Mouse (Mus musculus) neural tube, embryonic 11.5 days (tissue): Measurements from ENCODE around the gene Pmm1. TPM values are rescaled to one million over a fixed set of nuclear protein-coding genes. Genes with fewer than 3 reads are reported as not detected.

Experiments
- ATAC-seq: fragments of 200-750 bp; cut with Nextera tagmentation; 2 replicates; pipeline ENCODE4 v1.8.0; 2017; ENCODE audit warnings: moderate number of reproducible peaks, mild to moderate bottlenecking, moderate TSS enrichment, moderate library complexity; ENCODE audit not compliant: insufficient read depth, low FRiP score, low TSS enrichment
- DNase-seq: peaks from one replicate; pipeline ENCODE4 v3.0.0-alpha.2; 2015; ENCODE audit warnings: low spot score
- H3K27ac ChIP-seq: fragments of 300-500 bp; sonication (generic); 2 replicates; pipeline ENCODE4 v1.5.1; 2014; ENCODE audit warnings: low read depth, mild to moderate bottlenecking, low read length
- H3K27me3 ChIP-seq: fragments of 300-500 bp; sonication (generic); 2 replicates; pipeline ENCODE4 v1.6.1; 2014; ENCODE audit warnings: mild to moderate bottlenecking, low read length, mixed read lengths; ENCODE audit not compliant: control insufficient read depth, insufficient read depth
- H3K36me3 ChIP-seq: fragments of 300-500 bp; sonication (generic); 2 replicates; pipeline ENCODE4 v1.6.1; 2014; ENCODE audit warnings: mild to moderate bottlenecking, low read length, moderate library complexity, mixed read lengths; ENCODE audit not compliant: control insufficient read depth, insufficient read depth
- H3K4me1 ChIP-seq: fragments of 300-500 bp; sonication (generic); 2 replicates; pipeline ENCODE4 v1.6.1; 2014; ENCODE audit warnings: low read length, mixed read lengths; ENCODE audit not compliant: control insufficient read depth, insufficient read depth
- H3K4me2 ChIP-seq: fragments of 300-500 bp; sonication (generic); 2 replicates; pipeline ENCODE4 v1.6.1; 2014; ENCODE audit warnings: low read depth, mild to moderate bottlenecking, moderate library complexity
- H3K4me3 ChIP-seq: fragments of 300-500 bp; sonication (generic); 2 replicates; pipeline ENCODE4 v1.5.1; 2014; ENCODE audit warnings: low read depth, low read length
- H3K9ac ChIP-seq: fragments of 300-500 bp; sonication (generic); 2 replicates; pipeline ENCODE4 v1.6.1; 2014; ENCODE audit warnings: mild to moderate bottlenecking, low read length
- H3K9me3 ChIP-seq: fragments of 300-500 bp; sonication (generic); 2 replicates; pipeline ENCODE4 v1.6.1; 2016; ENCODE audit warnings: low read length; ENCODE audit not compliant: control insufficient read depth
- WGBS: fragments of 180-500 bp; shearing (Covaris S2); extraction: QIAGEN DNeasy Blood & Tissue Kit; methylation state at CpG from one replicate; pipeline ENCODE4 v1.1.7; 2014; 5-methylcytosine and 5-hydroxymethylcytosine counted together
- polyA plus RNA-seq: library from polyadenylated mRNA; unstranded; fragments of >200 nt; fragmentation: Nextera tagmentation; extraction: Ambion mirVana; gene quantifications from 2 replicates; pipeline ENCODE4 v1.2.1, GENCODE M21; 2014

The Pmm1 gene
- polyA plus RNA-seq, 1 experiment from 2014 or later, result 35.2 TPM

DNA sequence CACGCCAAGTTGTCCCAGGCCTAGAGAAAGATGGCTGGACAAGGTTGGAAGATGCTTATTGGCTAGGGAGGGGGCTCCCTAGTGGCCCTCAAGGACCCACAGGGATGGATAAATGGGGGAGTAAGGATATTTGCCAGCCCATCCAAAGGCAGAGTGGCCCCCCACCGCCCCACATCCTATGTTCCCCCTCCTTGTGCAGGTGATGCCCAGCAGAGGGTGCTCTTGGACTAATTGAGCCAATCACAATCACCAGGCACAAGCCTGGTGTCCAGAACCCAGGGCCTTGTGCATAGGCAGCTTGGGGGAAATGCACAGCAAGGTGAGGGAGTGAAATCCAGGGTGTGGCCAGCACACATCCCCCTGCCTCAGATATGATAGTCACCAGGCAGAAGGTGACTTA lies 22.5 kb downstream of the Pmm1 start:
- 32% methylated on average over 2 of the region's 2 CpGs for WGBS
- no peak overlapping the region for H3K4me3 ChIP-seq
- no peaks in the 10 kb centered on the region for H3K36me3 ChIP-seq
- no peak for ATAC-seq
- H3K27ac ChIP-seq, result no peak overlapping the region
- H3K9ac ChIP-seq, result no peak overlapping the region
- peak; percentile 57 for DNase-seq
- H3K9me3 ChIP-seq, result no peaks in the 10 kb centered on the region
- H3K27me3 ChIP-seq, result no peaks in the 10 kb centered on the region
- H3K4me1 ChIP-seq, result peaks cover 14% of the 10 kb centered on the region
- H3K4me2 ChIP-seq, result peak overlapping the region; percentile 39

DNA sequence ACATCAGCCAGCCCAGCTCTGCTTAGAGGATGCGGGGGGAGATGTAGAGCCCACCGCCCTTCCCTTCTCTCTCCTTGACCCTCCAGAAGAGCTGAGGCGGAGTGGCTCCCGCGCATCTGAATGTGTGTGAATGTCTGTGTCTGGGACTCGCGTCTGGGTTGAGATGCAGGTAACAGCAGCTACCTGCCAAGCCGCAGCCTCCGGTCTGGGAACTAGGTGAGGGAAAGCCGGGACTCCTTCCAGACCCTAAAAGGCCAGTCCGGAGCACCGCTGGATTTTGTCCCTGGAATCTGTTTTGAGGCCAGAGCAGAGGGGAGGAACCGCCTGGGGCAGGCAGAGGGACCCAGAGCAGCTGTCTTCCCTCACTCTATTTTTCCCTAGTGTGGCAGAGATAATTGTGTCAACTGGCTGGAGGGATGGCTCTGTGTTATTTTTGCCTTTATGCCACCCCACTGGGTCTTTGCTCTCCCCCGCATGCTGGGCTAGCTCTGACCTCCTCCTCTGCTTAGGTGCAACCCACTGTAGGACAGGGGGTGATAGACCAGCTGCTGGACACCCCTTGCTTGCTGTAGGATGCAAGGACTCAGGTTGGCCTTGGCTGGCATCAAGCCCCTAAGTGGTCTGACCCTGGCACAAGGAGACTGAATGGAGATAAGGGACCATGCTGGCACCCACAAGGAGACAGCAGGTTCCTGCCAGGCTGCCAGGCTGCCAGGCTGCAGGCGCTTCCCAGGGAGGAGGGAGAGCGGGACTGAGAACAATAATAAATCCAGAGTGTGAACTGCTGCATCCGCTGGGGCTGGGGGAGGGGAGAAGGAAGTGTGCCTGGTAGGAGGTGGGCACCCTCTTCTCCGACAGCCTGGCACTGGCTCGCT lies 23.4 kb downstream of the Pmm1 start:
- H3K27me3 ChIP-seq, result no peaks in the 10 kb centered on the region
- peaks cover 12% of the 10 kb centered on the region for H3K4me1 ChIP-seq
- DNase-seq, result no peak
- WGBS, result 8% methylated on average over 18 of the region's 19 CpGs
- peak overlapping the region; percentile 29; the same call in 1 of the 2 replicates for H3K27ac ChIP-seq
- H3K4me3 ChIP-seq, result peak overlapping the region; percentile 40
- peak overlapping the region; percentile 23 for H3K9ac ChIP-seq
- 0 out of 2 replicates have a peak, but pooled peaks have one; percentile 35 for ATAC-seq
- peak overlapping the region; percentile 39 for H3K4me2 ChIP-seq
- H3K9me3 ChIP-seq, result no peaks in the 10 kb centered on the region
- no peaks in the 10 kb centered on the region for H3K36me3 ChIP-seq

DNA sequence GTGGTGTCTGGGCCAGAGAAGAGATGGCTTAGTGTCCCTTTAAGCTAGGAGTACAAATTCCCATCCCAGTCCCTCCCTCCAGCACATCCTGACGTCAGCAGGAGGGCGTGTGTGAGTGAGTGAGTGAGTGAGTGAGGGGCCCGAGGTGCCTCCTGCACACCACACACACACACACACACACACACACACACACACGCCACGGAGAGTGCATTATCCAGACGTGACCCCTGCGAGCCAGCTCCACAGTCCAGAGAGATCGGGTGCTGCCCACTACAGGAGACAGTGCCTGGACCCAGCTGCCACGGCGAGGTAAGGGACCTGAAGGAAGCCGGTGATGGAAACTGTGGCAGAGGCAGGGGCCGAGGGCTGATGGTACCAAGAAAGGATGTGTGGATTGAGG lies 24.1 kb downstream of the Pmm1 start, which contains the start of gene Csdc2:
Csdc2 (plus strand) TSS at position 81 of the 400 bp plus-strand sequence.
- H3K4me3 ChIP-seq, result peak within 1 kb of the TSS; percentile 40
- H3K4me1 ChIP-seq, result peaks cover 12% of the 10 kb centered on the region
- no peaks in the 10 kb centered on the region for H3K36me3 ChIP-seq
- no peaks in the 10 kb centered on the region for H3K27me3 ChIP-seq
- no peaks in the 10 kb centered on the region for H3K9me3 ChIP-seq
- peak within 1 kb of the TSS; percentile 23 for H3K9ac ChIP-seq
- under 1% methylated on average over 12 of the region's 12 CpGs for WGBS
- peak within 1 kb of the TSS; percentile 29; the same call in 1 of the 2 replicates for H3K27ac ChIP-seq
- ATAC-seq (peak; percentile 58; the same call in 1 of the 2 replicates), DNase-seq (peak; percentile 70)
- H3K4me2 ChIP-seq, result peak within 1 kb of the TSS; percentile 39

DNA sequence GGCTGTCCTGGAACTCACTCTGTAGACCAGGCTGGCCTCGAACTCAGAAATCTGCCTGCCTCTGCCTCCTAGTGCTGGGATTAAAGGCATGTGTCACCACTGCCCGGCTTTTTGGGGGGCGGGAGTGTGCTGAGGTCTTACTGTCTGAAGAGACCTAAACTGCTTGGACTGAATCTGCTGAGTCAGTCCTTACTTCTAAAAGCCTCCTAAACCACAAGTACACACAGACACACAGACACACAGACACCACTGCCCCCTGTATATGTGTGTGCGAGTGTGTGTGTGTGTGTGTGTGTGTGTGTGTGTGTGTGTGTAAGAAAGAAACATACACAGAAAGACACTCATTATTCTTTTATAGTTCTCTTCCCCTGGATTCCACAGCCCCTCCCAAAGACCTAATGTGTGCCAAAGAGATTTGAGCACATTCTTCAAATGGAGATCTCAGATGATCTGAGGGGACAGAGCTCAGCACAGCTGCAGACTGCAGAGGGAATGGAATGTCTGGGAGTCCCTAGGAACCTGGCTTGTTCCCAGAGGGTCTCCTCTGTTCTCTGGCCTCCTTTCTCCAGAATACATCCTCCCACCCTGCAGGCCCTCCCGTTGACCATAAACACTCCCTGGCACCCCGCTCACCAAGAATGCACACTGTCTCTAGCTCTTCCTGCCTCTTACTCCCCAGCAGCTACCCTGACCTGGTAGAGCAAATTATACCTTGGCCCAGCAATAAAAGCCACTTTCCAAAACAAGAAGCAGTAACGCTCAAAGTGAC lies 24.7 kb downstream of the Pmm1 start:
- DNase-seq (no peak), ATAC-seq (no peak)
- Histone ChIP-seq H3K27me3 (no peaks in the 10 kb centered on the region), H3K4me3 (peak overlapping the region; percentile 40), H3K4me2 (peak overlapping the region; percentile 39), H3K27ac (no peak overlapping the region), H3K36me3 (no peaks in the 10 kb centered on the region), H3K4me1 (peaks cover 12% of the 10 kb centered on the region), H3K9ac (peak overlapping the region; percentile 8), H3K9me3 (no peaks in the 10 kb centered on the region)
- WGBS, result 52% methylated on average over 6 of the region's 7 CpGs

DNA sequence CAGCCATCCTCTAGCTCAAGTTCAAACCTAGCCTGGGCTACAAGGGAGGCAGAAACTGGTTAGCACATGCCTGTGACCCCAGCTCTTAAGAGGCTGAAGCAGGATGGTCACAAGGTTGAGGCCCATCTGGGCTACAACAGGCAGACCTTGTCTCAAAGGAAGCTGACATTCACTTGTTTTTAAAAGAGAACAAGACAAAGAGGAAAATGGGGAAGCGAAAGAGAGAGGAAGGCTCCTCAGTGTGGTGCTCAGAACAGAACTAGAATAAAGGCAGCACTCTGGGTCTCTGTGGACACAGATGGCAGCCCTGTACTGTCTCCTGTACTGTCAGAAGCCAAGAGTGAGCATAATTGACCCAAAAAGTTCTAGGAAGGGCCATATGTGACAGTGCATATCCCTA lies 26.7 kb downstream of the Pmm1 start:
- no peak for DNase-seq
- no peak overlapping the region for H3K4me2 ChIP-seq
- H3K4me1 ChIP-seq, result peaks cover 12% of the 10 kb centered on the region
- H3K36me3 ChIP-seq, result no peaks in the 10 kb centered on the region
- no peaks in the 10 kb centered on the region for H3K9me3 ChIP-seq
- H3K4me3 ChIP-seq, result no peak overlapping the region
- no peak overlapping the region for H3K27ac ChIP-seq
- 90% methylated on average over 1 of the region's 1 CpGs for WGBS
- no peaks in the 10 kb centered on the region for H3K27me3 ChIP-seq
- ATAC-seq, result no peak
- H3K9ac ChIP-seq, result no peak overlapping the region

DNA sequence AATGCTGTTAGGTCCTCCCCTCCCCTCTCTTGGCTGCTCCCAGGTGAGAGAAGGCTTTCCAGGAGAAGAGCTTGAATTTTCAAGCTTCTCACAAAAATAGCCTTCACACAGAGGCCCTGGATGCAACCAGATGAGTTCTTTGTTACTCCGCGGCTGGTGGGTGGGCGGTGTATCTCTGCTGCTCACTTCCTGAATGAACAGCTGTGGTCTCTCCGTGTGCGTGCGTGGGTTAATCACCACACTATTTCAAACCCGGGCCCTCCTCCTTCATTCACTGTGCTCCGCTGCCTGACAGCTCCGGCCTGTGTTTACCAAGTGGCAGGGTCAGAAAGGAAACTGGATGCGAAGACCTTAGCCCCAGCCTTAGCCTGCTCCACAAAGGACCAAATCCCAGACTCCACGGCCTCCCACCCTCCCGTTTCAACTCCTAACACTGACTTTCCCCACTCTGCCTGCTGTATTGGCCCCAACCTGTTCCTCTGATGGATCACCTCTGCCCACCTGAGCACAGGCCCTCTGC lies 27.7 kb downstream of the Pmm1 start:
- peaks cover 12% of the 10 kb centered on the region for H3K4me1 ChIP-seq
- peak overlapping the region; percentile 31 for H3K9ac ChIP-seq
- DNase-seq, result no peak
- H3K9me3 ChIP-seq, result no peaks in the 10 kb centered on the region
- no peaks in the 10 kb centered on the region for H3K27me3 ChIP-seq
- H3K27ac ChIP-seq, result no peak overlapping the region
- H3K4me3 ChIP-seq, result no peak overlapping the region
- WGBS, result 30% methylated on average over 12 of the region's 12 CpGs
- H3K36me3 ChIP-seq, result no peaks in the 10 kb centered on the region
- ATAC-seq, result no peak
- H3K4me2 ChIP-seq, result no peak overlapping the region

DNA sequence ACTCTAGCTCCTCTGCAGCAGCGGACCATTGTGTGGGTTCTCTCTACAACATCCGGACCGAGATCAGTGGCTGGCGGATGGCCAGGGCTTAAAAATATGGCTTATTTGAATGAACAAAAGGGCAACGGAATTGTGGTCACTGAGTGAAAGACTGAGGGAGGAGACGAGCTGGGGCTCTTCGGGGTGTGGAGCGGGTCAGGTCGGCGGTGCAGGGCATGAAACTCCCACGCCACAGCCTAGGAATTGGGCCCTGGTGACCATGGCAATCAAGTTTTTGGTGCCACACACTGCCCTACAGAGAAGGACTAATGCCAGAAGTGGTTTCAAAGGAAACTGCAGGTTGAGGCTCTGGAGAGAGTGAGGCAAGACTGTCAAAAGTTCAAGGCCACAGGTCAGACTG lies 32.5 kb downstream of the Pmm1 start:
- no peaks in the 10 kb centered on the region for H3K36me3 ChIP-seq
- 63% methylated on average over 11 of the region's 11 CpGs for WGBS
- H3K4me1 ChIP-seq, result peaks cover 3% of the 10 kb centered on the region
- no peak overlapping the region for H3K27ac ChIP-seq
- no peaks in the 10 kb centered on the region for H3K9me3 ChIP-seq
- H3K27me3 ChIP-seq, result no peaks in the 10 kb centered on the region
- no peak overlapping the region for H3K4me2 ChIP-seq
- ATAC-seq (no peak), DNase-seq (no peak)
- H3K9ac ChIP-seq, result no peak overlapping the region
- H3K4me3 ChIP-seq, result no peak overlapping the region

DNA sequence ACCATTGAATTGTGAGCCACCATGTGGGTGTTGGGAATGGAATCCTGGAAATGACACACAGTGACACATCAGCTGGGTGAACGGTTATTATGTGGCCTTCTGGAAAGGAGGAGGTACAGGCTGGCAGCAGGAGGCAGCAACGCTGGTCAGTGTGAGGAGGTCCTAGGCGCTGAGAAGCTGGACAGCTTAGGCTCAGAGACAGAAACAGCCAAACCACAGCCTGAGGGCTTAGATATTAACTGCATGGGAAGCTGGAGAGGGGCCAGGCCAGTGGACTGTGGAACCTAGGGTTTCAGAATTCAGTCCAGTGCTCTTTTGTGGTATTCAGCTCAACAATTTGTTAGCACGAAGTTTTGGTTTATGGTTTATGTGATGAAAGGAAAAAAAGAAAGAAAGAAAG lies 33.0 kb downstream of the Pmm1 start:
- no peak for DNase-seq
- H3K27ac ChIP-seq, result no peak overlapping the region
- H3K9ac ChIP-seq, result no peak overlapping the region
- no peak overlapping the region for H3K4me3 ChIP-seq
- no peak for ATAC-seq
- no peaks in the 10 kb centered on the region for H3K27me3 ChIP-seq
- WGBS, result 68% methylated on average over 4 of the region's 4 CpGs
- H3K9me3 ChIP-seq, result no peaks in the 10 kb centered on the region
- no peak overlapping the region for H3K4me2 ChIP-seq
- no peaks in the 10 kb centered on the region for H3K36me3 ChIP-seq
- H3K4me1 ChIP-seq, result peaks cover 3% of the 10 kb centered on the region
